Mouse (Mus musculus) stomach, postnatal 0 days (tissue): ENCODE results near the gene Gimap7.

ENCODE experiments used
- CTCF ChIP-seq: IDR thresholded peaks from 2 replicates; pipeline ENCODE4 v1.5.1; 2016; ENCODE audit warnings: antibody characterized with exemption, low read depth, mild to moderate bottlenecking, moderate library complexity
- EP300 ChIP-seq: optimal IDR thresholded peaks from 2 replicates; pipeline ENCODE3; 2016; ENCODE audit warnings: antibody characterized with exemption

- TF ChIP-seq CTCF: no peak
- no peak for TF ChIP-seq EP300
Observed at GRCm38 (mm10) chr6:48764496-48764895, 46.1 kb downstream of the Gimap7 start.
